Mouse (Mus musculus): ENCODE measurements around the gene Troap. TPM values are rescaled to one million over a fixed set of nuclear protein-coding genes. Genes with fewer than 3 reads are reported as not detected.

The Troap gene
- polyA plus RNA-seq, 1 experiment from 2014 or later: 7.1 TPM

DNA sequence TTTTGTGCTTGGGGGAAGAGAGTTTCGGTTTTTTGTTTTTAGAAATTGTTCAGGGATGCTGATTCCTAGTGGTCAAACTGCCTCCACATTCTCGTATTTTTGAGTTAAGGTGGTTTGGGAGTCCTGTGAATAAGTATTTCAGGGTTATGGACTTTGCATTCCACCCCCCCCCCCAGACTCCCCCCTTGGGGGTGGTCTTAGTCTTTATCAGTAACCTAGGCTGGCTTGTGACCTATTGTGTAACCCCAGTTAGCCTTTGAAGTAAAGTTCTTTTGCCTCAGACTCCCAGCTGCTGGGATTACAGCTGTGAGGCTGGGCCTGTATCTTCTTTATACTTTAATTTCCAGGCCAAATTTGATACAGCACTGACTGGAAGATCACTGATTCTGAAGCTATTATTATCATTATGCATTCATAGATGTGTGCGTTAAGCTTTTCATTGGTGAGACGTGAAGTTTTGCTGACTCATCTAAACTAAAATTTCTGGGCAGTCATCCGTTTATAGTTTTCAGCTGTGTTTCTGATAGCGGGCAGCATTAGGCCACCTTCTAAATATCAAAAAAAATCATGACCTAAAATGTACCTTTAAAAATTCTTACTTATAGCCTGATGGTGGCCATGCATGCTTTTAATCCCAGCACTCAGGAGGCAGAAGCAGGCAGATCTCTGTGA is 53.6 kb downstream of the Troap start:
- no peaks in the 10 kb centered on the region for H3K36me3 ChIP-seq (ENCODE audit: control insufficient read depth, insufficient read depth, low read length)
- no peak overlapping the region for H3K27ac ChIP-seq (replicated peaks)
- H3K27me3 ChIP-seq (ENCODE audit: control insufficient read depth, insufficient read depth, low read length): no peaks in the 10 kb centered on the region
- WGBS: 72% methylated on average over 6 of the region's 6 CpGs
- no peak for ATAC-seq (ENCODE audit: low FRiP score, low TSS enrichment)
- peak overlapping the region; percentile 83; the same call in 1 of the 2 replicates for H3K4me2 ChIP-seq (replicated peaks; ENCODE audit: low read depth)
- peak overlapping the region; percentile 83; the same call in 1 of the 2 replicates for H3K4me3 ChIP-seq (ENCODE audit: low read depth, low read length)
- H3K9ac ChIP-seq (ENCODE audit: low read length): no peak overlapping the region
- no peaks in the 10 kb centered on the region for H3K9me3 ChIP-seq (ENCODE audit: control insufficient read depth, low read length)
- no peak for DNase-seq (ENCODE audit: low spot score)
- no peak for TF ChIP-seq CTCF (IDR thresholded peaks at IDR 0.05; ENCODE audit: low read depth)
- no peak for TF ChIP-seq EP300 (optimal IDR thresholded peaks at IDR 0.05)
- H3K4me1 ChIP-seq (replicated peaks; ENCODE audit: control insufficient read depth, insufficient read depth): no peaks in the 10 kb centered on the region; the same call in 1 of the 2 replicates

DNA sequence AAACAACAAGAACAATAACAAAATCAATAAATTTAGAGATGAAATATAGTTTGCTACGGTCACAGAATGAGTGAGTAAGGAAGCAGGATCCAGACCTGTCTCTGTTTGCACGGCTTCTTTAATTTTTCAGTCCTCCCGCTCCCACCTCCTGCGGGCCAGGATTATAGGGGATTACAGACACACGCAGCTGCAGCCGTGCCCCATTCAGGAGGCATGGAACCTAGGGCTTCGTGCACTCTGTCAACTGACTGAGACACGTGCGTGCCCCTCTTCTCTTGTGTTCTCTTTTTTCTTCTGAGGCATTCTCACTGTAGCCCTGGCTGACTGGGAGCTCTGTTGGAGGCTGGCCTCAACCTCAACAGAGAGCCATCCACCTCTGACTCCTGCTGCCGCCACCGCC is 55.1 kb downstream of the Troap start:
- no peak for DNase-seq (ENCODE audit: low spot score)
- H3K36me3 ChIP-seq (ENCODE audit: control insufficient read depth, insufficient read depth, low read length): no peaks in the 10 kb centered on the region
- no peaks in the 10 kb centered on the region for H3K9me3 ChIP-seq (ENCODE audit: control insufficient read depth, low read length)
- no peak overlapping the region for H3K4me2 ChIP-seq (replicated peaks; ENCODE audit: low read depth)
- no peaks in the 10 kb centered on the region; the same call in 1 of the 2 replicates for H3K4me1 ChIP-seq (replicated peaks; ENCODE audit: control insufficient read depth, insufficient read depth)
- no peak for TF ChIP-seq EP300 (optimal IDR thresholded peaks at IDR 0.05)
- WGBS: 50% methylated on average over 11 of the region's 11 CpGs
- H3K27ac ChIP-seq (replicated peaks): no peak overlapping the region
- no peak for ATAC-seq (ENCODE audit: low FRiP score, low TSS enrichment)
- no peaks in the 10 kb centered on the region for H3K27me3 ChIP-seq (ENCODE audit: control insufficient read depth, insufficient read depth, low read length)
- no peak overlapping the region for H3K4me3 ChIP-seq (ENCODE audit: low read depth, low read length)
- H3K9ac ChIP-seq (ENCODE audit: low read length): 0 out of 2 replicates have a peak overlapping the region, but pooled peaks have one; percentile 3

DNA sequence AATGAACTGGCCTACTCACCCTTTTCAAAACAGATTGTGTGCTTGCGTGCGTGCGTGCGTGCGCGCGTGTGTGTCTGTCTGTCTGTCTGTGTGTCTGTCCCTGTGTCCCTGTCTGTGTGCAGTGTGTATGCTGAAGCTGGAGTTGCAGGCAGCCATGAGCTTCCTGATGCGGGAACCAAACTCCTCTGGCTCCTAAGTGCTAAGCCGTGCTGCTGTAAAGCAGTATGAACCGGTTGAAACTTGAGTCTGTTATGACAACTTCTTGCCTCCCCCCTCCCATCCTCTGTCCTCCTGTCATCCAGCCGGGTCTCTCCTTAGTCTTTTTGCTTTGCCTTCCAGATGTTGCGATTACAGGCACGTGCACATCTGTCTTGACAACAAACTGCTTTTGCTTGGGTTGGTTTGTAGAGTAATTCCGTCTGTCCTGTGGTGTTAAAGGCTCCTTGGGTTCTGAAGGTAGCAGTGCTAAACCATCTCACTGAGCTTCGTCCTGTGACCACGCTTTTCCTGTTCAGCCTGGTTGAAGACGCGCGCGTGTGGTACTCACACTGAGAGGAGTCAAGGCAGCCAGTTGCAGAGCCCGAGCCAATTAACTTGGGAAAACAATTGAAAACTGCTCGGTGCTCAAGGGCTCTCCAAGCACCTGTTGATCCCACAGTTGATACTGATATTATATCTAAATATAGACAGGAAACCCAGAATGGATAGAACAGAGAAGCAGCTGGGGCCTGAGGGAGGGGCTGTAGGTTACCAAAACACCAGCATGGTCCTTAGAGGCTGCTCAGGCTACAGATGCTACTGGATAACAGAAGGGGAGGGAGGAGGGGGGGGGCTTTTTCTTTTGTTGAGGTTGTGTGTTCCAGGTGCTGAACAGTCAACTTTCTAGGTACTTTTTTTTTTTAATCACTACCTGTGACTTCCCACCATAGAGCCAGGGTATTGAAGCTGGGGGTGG is 55.9 kb downstream of the Troap start:
- WGBS: 55% methylated on average over 22 of the region's 22 CpGs
- Histone ChIP-seq H3K4me1 (replicated peaks; ENCODE audit: control insufficient read depth, insufficient read depth) (no peaks in the 10 kb centered on the region; the same call in 1 of the 2 replicates), H3K36me3 (ENCODE audit: control insufficient read depth, insufficient read depth, low read length) (no peaks in the 10 kb centered on the region), H3K9me3 (ENCODE audit: control insufficient read depth, low read length) (no peaks in the 10 kb centered on the region), H3K27me3 (ENCODE audit: control insufficient read depth, insufficient read depth, low read length) (no peaks in the 10 kb centered on the region), H3K27ac (replicated peaks) (no peak overlapping the region), H3K9ac (ENCODE audit: low read length) (no peak overlapping the region), H3K4me2 (replicated peaks; ENCODE audit: low read depth) (no peak overlapping the region), H3K4me3 (ENCODE audit: low read depth, low read length) (no peak overlapping the region)
- TF ChIP-seq EP300 (optimal IDR thresholded peaks at IDR 0.05) (no peak), CTCF (IDR thresholded peaks at IDR 0.05; ENCODE audit: low read depth) (no peak)
- DNase-seq (ENCODE audit: low spot score) (no peak), ATAC-seq (ENCODE audit: low FRiP score, low TSS enrichment) (no peak)

Small RNAs within 50 kb of the gene (microRNA-seq; reads per million reads assigned to microRNA genes)
- not detected for gene Mir6960

Other genes with a start within 250 kb of the Troap start
- 56.2 TPM in 2 replicates for gene Prkag1, start 243.1 kb upstream of the Troap start, polyA plus RNA-seq (2015; fragmentation: Nextera tagmentation; extraction: Ambion mirVana)
- gene Kmt2d, start 203.4 kb upstream of the Troap start, polyA plus RNA-seq (2015; fragmentation: Nextera tagmentation; extraction: Ambion mirVana): 5.1 TPM in 2 replicates
- gene Rhebl1, start 180.0 kb upstream of the Troap start, polyA plus RNA-seq (2015; fragmentation: Nextera tagmentation; extraction: Ambion mirVana): 3.9 and 4.1 TPM in 2 replicates
- 0.89 and 1.1 TPM in 2 replicates for gene Dhh, start 176.0 kb upstream of the Troap start, polyA plus RNA-seq (2015; fragmentation: Nextera tagmentation; extraction: Ambion mirVana)
- gene Lmbr1l, start 156.3 kb upstream of the Troap start, polyA plus RNA-seq (2015; fragmentation: Nextera tagmentation; extraction: Ambion mirVana): 7.7 and 9.4 TPM in 2 replicates
- gene Tuba1b, start 140.0 kb upstream of the Troap start, polyA plus RNA-seq (2015; fragmentation: Nextera tagmentation; extraction: Ambion mirVana): 470 and 552 TPM in 2 replicates
- not detected in 2 replicates for gene Gm49450, start 121.0 kb upstream of the Troap start, polyA plus RNA-seq (2015; fragmentation: Nextera tagmentation; extraction: Ambion mirVana)
- gene Tuba1a, start 120.9 kb upstream of the Troap start, polyA plus RNA-seq (2015; fragmentation: Nextera tagmentation; extraction: Ambion mirVana): 537 and 602 TPM in 2 replicates
- gene Tuba1c, start 44.7 kb upstream of the Troap start, polyA plus RNA-seq (2015; fragmentation: Nextera tagmentation; extraction: Ambion mirVana): 145 and 159 TPM in 2 replicates
- gene Prph, start 19.4 kb upstream of the Troap start, polyA plus RNA-seq (2015; fragmentation: Nextera tagmentation; extraction: Ambion mirVana): 25.7 and 28.6 TPM in 2 replicates
- not detected in 2 replicates for gene C1ql4, start 13.2 kb downstream of the Troap start, polyA plus RNA-seq (2015; fragmentation: Nextera tagmentation; extraction: Ambion mirVana)
- gene Dnajc22, start 18.6 kb downstream of the Troap start, polyA plus RNA-seq (2015; fragmentation: Nextera tagmentation; extraction: Ambion mirVana): 13.5 and 14.4 TPM in 2 replicates
- gene Spats2, start 51.3 kb downstream of the Troap start, polyA plus RNA-seq (2015; fragmentation: Nextera tagmentation; extraction: Ambion mirVana): 13.7 and 13.9 TPM in 2 replicates
- gene Kcnh3, start 150.3 kb downstream of the Troap start, polyA plus RNA-seq (2015; fragmentation: Nextera tagmentation; extraction: Ambion mirVana): 0.29 and 0.30 TPM in 2 replicates
- 64.2 and 66.4 TPM in 2 replicates for gene Mcrs1, start 177.4 kb downstream of the Troap start, polyA plus RNA-seq (2015; fragmentation: Nextera tagmentation; extraction: Ambion mirVana)
- 16.1 and 18.3 TPM in 2 replicates for gene Prpf40b, start 220.5 kb downstream of the Troap start, polyA plus RNA-seq (2015; fragmentation: Nextera tagmentation; extraction: Ambion mirVana)
- 0.28 TPM in 1 of 2 replicates, not detected in the other for gene Fam186b, start 221.3 kb downstream of the Troap start, polyA plus RNA-seq (2015; fragmentation: Nextera tagmentation; extraction: Ambion mirVana)

All from stomach, postnatal 0 days (tissue).